Mouse (Mus musculus) T-cell, adult 2 months (primary cell): ENCODE measurements around the gene Car4.

Experiments
- DNase-seq: peaks from one replicate; pipeline ENCODE4 v3.0.0; 2022; ENCODE audit warnings: low spot score

Car4 gene

GRCm38 (mm10) chr11:84958271-84958630 is 665 bp downstream of the Car4 start:
- DNase-seq, result no peak

GRCm38 (mm10) chr11:84959181-84959580 is 1.6 kb downstream of the Car4 start:
- DNase-seq, result no peak

- DNase-seq, result no peak
Observed at GRCm38 (mm10) chr11:84959701-84960181, 2.2 kb downstream of the Car4 start.

- DNase-seq, result no peak
Observed at GRCm38 (mm10) chr11:84960291-84960690, 2.7 kb downstream of the Car4 start.

GRCm38 (mm10) chr11:84960780-84961179 is 3.2 kb downstream of the Car4 start:
- no peak for DNase-seq

- no peak for DNase-seq
Observed at GRCm38 (mm10) chr11:84961571-84961970, 4.0 kb downstream of the Car4 start.

- DNase-seq, result no peak
Observed at GRCm38 (mm10) chr11:84962536-84962935, 5.0 kb downstream of the Car4 start.

GRCm38 (mm10) chr11:84963556-84963955 is 6.0 kb downstream of the Car4 start:
- no peak for DNase-seq

- no peak for DNase-seq
Observed at GRCm38 (mm10) chr11:84966696-84967095, 9.1 kb downstream of the Car4 start.

GRCm38 (mm10) chr11:84967113-84967512 is 9.5 kb downstream of the Car4 start:
- DNase-seq, result no peak

GRCm38 (mm10) chr11:84968309-84968708 is 10.7 kb downstream of the Car4 start:
- DNase-seq, result no peak

GRCm38 (mm10) chr11:84968775-84969174 is 11.2 kb downstream of the Car4 start:
- no peak for DNase-seq

GRCm38 (mm10) chr11:84972067-84972466 is 14.5 kb downstream of the Car4 start:
- no peak for DNase-seq

GRCm38 (mm10) chr11:84973661-84974060 is 16.1 kb downstream of the Car4 start:
- no peak for DNase-seq

GRCm38 (mm10) chr11:84974582-84974981 is 17.0 kb downstream of the Car4 start:
- no peak for DNase-seq

GRCm38 (mm10) chr11:84976706-84977105 is 19.1 kb downstream of the Car4 start:
- DNase-seq, result no peak

GRCm38 (mm10) chr11:84977385-84977952 is 19.9 kb downstream of the Car4 start:
- DNase-seq, result no peak

- no peak for DNase-seq
Observed at GRCm38 (mm10) chr11:84978113-84978512, 20.5 kb downstream of the Car4 start.

- DNase-seq, result no peak
Observed at GRCm38 (mm10) chr11:84979351-84979750, 21.8 kb downstream of the Car4 start.

- no peak for DNase-seq
Observed at GRCm38 (mm10) chr11:84980697-84981096, 23.1 kb downstream of the Car4 start.

GRCm38 (mm10) chr11:84985421-84985820 is 27.8 kb downstream of the Car4 start:
- DNase-seq, result no peak

GRCm38 (mm10) chr11:84988341-84988919 is 30.8 kb downstream of the Car4 start:
- DNase-seq, result no peak

- no peak for DNase-seq
Observed at GRCm38 (mm10) chr11:84992996-84993395, 35.4 kb downstream of the Car4 start.

GRCm38 (mm10) chr11:84995241-84995640 is 37.7 kb downstream of the Car4 start:
- no peak for DNase-seq
